Mouse (Mus musculus) heart, postnatal 0 days (tissue): ENCODE results near the gene Stxbp4. TPM values are rescaled to one million over a fixed set of nuclear protein-coding genes. Genes with fewer than 3 reads are reported as not detected.

ENCODE experiments used
- ATAC-seq: fragments of 200-750 bp; cut with Nextera tagmentation; 2 replicates; pipeline ENCODE4 v1.8.0; 2017; ENCODE audit warnings: low read depth, moderate number of reproducible peaks, moderate library complexity; ENCODE audit not compliant: insufficient read depth
- DNase-seq: peaks from one replicate; pipeline ENCODE4 v3.0.0-alpha.2; 2016; ENCODE audit warnings: low spot score
- H3K27ac ChIP-seq: fragments of 300-500 bp; sonication (generic); 2 replicates; pipeline ENCODE4 v1.5.1; 2014; ENCODE audit warnings: low read depth, mild to moderate bottlenecking
- H3K27me3 ChIP-seq: fragments of 300-500 bp; sonication (generic); 2 replicates; pipeline ENCODE4 v1.6.1; 2014; ENCODE audit warnings: low read length, mixed read lengths; ENCODE audit not compliant: control insufficient read depth, insufficient read depth
- H3K36me3 ChIP-seq: fragments of 300-500 bp; sonication (generic); replicated peaks from 2 replicates; pipeline ENCODE4 v1.6.1; 2014; ENCODE audit warnings: low read length, mixed read lengths; ENCODE audit not compliant: control insufficient read depth, insufficient read depth
- H3K4me1 ChIP-seq: fragments of 300-500 bp; sonication (generic); 2 replicates; pipeline ENCODE4 v1.6.1; 2014; ENCODE audit warnings: antibody characterized with exemption; ENCODE audit not compliant: control insufficient read depth, insufficient read depth
- H3K4me2 ChIP-seq: fragments of 300-500 bp; sonication (generic); 2 replicates; pipeline ENCODE4 v1.6.1; 2014; ENCODE audit warnings: low read depth, mild to moderate bottlenecking, low read length, moderate library complexity
- H3K4me3 ChIP-seq: fragments of 300-500 bp; sonication (generic); 2 replicates; pipeline ENCODE4 v1.5.1; 2014; ENCODE audit warnings: low read depth, low read length
- H3K9ac ChIP-seq: fragments of 300-500 bp; sonication (generic); replicated peaks from 2 replicates; pipeline ENCODE4 v1.6.1; 2014; ENCODE audit warnings: low read depth, low read length, mixed read lengths
- H3K9me3 ChIP-seq: fragments of 300-500 bp; sonication (generic); replicated peaks from 2 replicates; pipeline ENCODE4 v1.6.1; 2016; ENCODE audit warnings: low read length; ENCODE audit not compliant: control insufficient read depth
- CTCF ChIP-seq: IDR thresholded peaks from 2 replicates; pipeline ENCODE4 v1.5.1; 2016; ENCODE audit warnings: antibody characterized with exemption, control low read depth, low read depth
- EP300 ChIP-seq: IDR thresholded peaks from 2 replicates; pipeline ENCODE4 v1.6.1; 2016; ENCODE audit warnings: antibody characterized with exemption, low read depth
- WGBS: fragments of 180-500 bp; shearing (Covaris S2); extraction: QIAGEN DNeasy Blood & Tissue Kit; methylation state at CpG from one replicate; pipeline ENCODE4 v1.1.7; 2014; 5-methylcytosine and 5-hydroxymethylcytosine counted together
- polyA plus RNA-seq: library from polyadenylated mRNA; unstranded; fragments of >200 nt; fragmentation: Nextera tagmentation; extraction: Ambion mirVana; gene quantifications from 2 replicates; pipeline ENCODE4 v1.2.1, GENCODE M21; 2015
- total RNA-seq: library from RNA; depleted of rRNA; stranded (reverse); fragments of >200 nt; gene quantifications from 2 replicates; pipeline ENCODE4 v1.2.3, GENCODE M21; 2014; ENCODE audit warnings: low replicate concordance

The Stxbp4 gene
- total and polyA plus RNA-seq, 2 experiments from 2014 or later, result 2.9 to 4.7 TPM

- Histone ChIP-seq H3K9me3 (no peaks in the 10 kb centered on the region), H3K27ac (no peak overlapping the region), H3K9ac (no peak overlapping the region), H3K4me2 (no peak overlapping the region), H3K27me3 (no peaks in the 10 kb centered on the region), H3K36me3 (peaks cover 17% of the 10 kb centered on the region; the same call in 1 of the 2 replicates), H3K4me3 (no peak overlapping the region), H3K4me1 (peaks cover 11% of the 10 kb centered on the region; the same call in 1 of the 2 replicates)
- TF ChIP-seq EP300, result no peak
- TF ChIP-seq CTCF, result no peak
- no peak for ATAC-seq
- DNase-seq, result no peak
- 71% methylated on average over 5 of the region's 5 CpGs for WGBS
These were observed 25.9 kb upstream of the Stxbp4 start for GRCm38 (mm10) chr11:90663618-90664297.

- no peak for DNase-seq
- Histone ChIP-seq H3K4me1 (peaks cover 11% of the 10 kb centered on the region; the same call in 1 of the 2 replicates), H3K27me3 (no peaks in the 10 kb centered on the region), H3K9ac (no peak overlapping the region), H3K4me2 (no peak overlapping the region), H3K27ac (no peak overlapping the region), H3K36me3 (peaks cover 17% of the 10 kb centered on the region; the same call in 1 of the 2 replicates), H3K9me3 (no peaks in the 10 kb centered on the region), H3K4me3 (no peak overlapping the region)
- 55% methylated on average over 3 of the region's 3 CpGs for WGBS
- no peak for ATAC-seq
- no peak for TF ChIP-seq CTCF
These were observed 25.2 kb upstream of the Stxbp4 start for GRCm38 (mm10) chr11:90663052-90663451.

GRCm38 (mm10) chr11:90660662-90661061 is 22.8 kb upstream of the Stxbp4 start:
- no peak overlapping the region for H3K4me2 ChIP-seq
- TF ChIP-seq CTCF (no peak), EP300 (no peak)
- no peak for ATAC-seq
- H3K27me3 ChIP-seq, result no peaks in the 10 kb centered on the region
- peaks cover 32% of the 10 kb centered on the region for H3K36me3 ChIP-seq
- H3K9ac ChIP-seq, result no peak overlapping the region
- WGBS, result 67% methylated on average over 4 of the region's 4 CpGs
- no peak for DNase-seq
- no peak overlapping the region for H3K27ac ChIP-seq
- no peaks in the 10 kb centered on the region for H3K9me3 ChIP-seq
- peaks cover 11% of the 10 kb centered on the region; the same call in 1 of the 2 replicates for H3K4me1 ChIP-seq
- H3K4me3 ChIP-seq, result no peak overlapping the region

- no peak for DNase-seq
- Histone ChIP-seq H3K36me3 (peaks cover 41% of the 10 kb centered on the region), H3K9me3 (no peaks in the 10 kb centered on the region), H3K9ac (no peak overlapping the region), H3K4me2 (no peak overlapping the region), H3K4me3 (no peak overlapping the region), H3K4me1 (no peaks in the 10 kb centered on the region), H3K27ac (no peak overlapping the region), H3K27me3 (no peaks in the 10 kb centered on the region)
- TF ChIP-seq EP300 (no peak), CTCF (no peak)
- ATAC-seq, result no peak
- WGBS, result 88% methylated on average over 12 of the region's 12 CpGs
These were observed 19.6 kb upstream of the Stxbp4 start for GRCm38 (mm10) chr11:90657527-90657926.

GRCm38 (mm10) chr11:90652603-90653002 is 14.7 kb upstream of the Stxbp4 start:
- ATAC-seq (no peak), DNase-seq (no peak)
- TF ChIP-seq EP300 (no peak), CTCF (no peak)
- no peak overlapping the region for H3K9ac ChIP-seq
- H3K4me3 ChIP-seq, result no peak overlapping the region
- no peak overlapping the region for H3K4me2 ChIP-seq
- no peaks in the 10 kb centered on the region for H3K9me3 ChIP-seq
- WGBS, result 78% methylated on average over 4 of the region's 4 CpGs
- no peaks in the 10 kb centered on the region for H3K27me3 ChIP-seq
- no peak overlapping the region for H3K27ac ChIP-seq
- H3K36me3 ChIP-seq, result peaks cover 43% of the 10 kb centered on the region
- no peaks in the 10 kb centered on the region for H3K4me1 ChIP-seq
